Mouse (Mus musculus): ENCODE measurements around the gene Olfr1392.
"Not testable (repeated sequence)": the region's sequence is repeated elsewhere in the genome, so short reads cannot be mapped to it uniquely, and the experiment has no call there.

- not testable (repeated sequence) for TF ChIP-seq POLR2A (IDR thresholded peaks at IDR 0.05; ENCODE audit: control insufficient read depth, extremely low read depth, insufficient read depth, low read length, poor library complexity); CTCF (IDR thresholded peaks at IDR 0.05; ENCODE audit: borderline replicate concordance, control insufficient read depth, extremely low read depth, insufficient read depth, low read length, poor library complexity)
These were observed 23.5 kb downstream of the Olfr1392 start for GRCm38 (mm10) chr11:49308547-49308946.

Data from thymus, adult 2 months (tissue).